Comparison of ENCODE assay signal across 18 mouse cellular contexts in the genomic region with DNA sequence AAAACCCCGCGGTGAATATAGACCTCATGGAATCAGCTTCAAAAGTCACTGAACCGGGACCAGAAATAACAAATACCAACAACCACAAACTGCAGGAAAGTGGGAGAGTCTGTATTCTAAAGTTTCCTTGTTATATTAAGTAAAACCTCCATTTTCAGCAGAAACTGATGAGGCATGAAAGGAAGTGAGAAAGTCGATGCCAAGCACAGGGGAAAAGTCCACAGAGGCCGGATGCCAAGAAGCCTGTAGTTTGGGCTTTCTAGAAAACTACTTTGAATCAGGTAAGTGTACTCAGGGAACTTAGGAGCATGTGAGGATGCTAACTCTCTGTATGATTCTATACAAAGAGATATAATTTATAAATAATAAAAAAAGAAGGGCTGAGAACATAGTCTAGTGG.
DNase-seq lines count a peak whose midpoint lies in the region; ATAC-seq and TF ChIP-seq lines count a peak whose summit lies in the region.
"Had no signal": no experiment of that assay in that cellular context is flagged by ENCODE, and none has a peak within 500 bp of the region (broad histone marks: within the 10 kb centered on the region; RNA-seq: fewer than 3 reads in every experiment).

No protein-coding gene starts in this region.

- no peak overlapping the region for H3K4me2 ChIP-seq in kidney, postnatal 0 days (ENCODE audit: low read length)
- H3K4me2 ChIP-seq: embryonic facial prominence, embryonic 13.5 days; heart, embryonic 12.5 days; hindbrain, embryonic 14.5 days had no signal

- ATAC-seq in kidney, postnatal 0 days (replicated peaks; ENCODE audit: low FRiP score, low read depth): no peak
- ATAC-seq: forebrain, embryonic 14.5 days had no signal

- 31% methylated on average over 5 of the region's 5 CpGs for WGBS in kidney, postnatal 0 days

- no peak for TF ChIP-seq CTCF in kidney, postnatal 0 days (IDR thresholded peaks at IDR 0.05; ENCODE audit: low read depth)
- no peak for TF ChIP-seq CTCF in layer of hippocampus, adult 2 months (conservative IDR thresholded peaks at IDR 0.05)

- peak; percentile 68 for DNase-seq in kidney, adult 18-20 months
- peak; percentile 73 to 82 for DNase-seq in kidney, adult 8-10 months
- peak; percentile 47 for DNase-seq in kidney, postnatal 0 days (ENCODE audit: low spot score)
- DNase-seq in kidney, postnatal 36 days: peak; percentile 76 to 78
- no peak for DNase-seq in layer of hippocampus, adult 2 months (ENCODE audit: low spot score in 2 of 2)
- DNase-seq in layer of hippocampus, postnatal 25 days (ENCODE audit: extremely low spot score in 1 of 2, low spot score in 1 of 2): no peak
- DNase-seq in gastrocnemius, adult 8-10 months (ENCODE audit: low spot score in 2 of 2): no peak
- DNase-seq: adrenal gland, adult 8-10 months; adrenal gland, postnatal 36 days; cerebellum, adult 11-12 months; cerebellum, adult 9-10 months; cerebellum, postnatal 25 days; gastrocnemius, postnatal 14 days had no signal

- no peak overlapping the region for H3K4me3 ChIP-seq in kidney, postnatal 0 days (replicated peaks; ENCODE audit: low read depth, low read length)
- no peak overlapping the region for H3K4me3 ChIP-seq in layer of hippocampus, adult 2 months
- H3K4me3 ChIP-seq: embryonic facial prominence, embryonic 13.5 days; heart, embryonic 12.5 days; hindbrain, embryonic 10.5 days had no signal

- H3K27ac ChIP-seq in kidney, postnatal 0 days: no peak overlapping the region
- no peak overlapping the region for H3K27ac ChIP-seq in layer of hippocampus, adult 2 months
- H3K27ac ChIP-seq: embryonic facial prominence, embryonic 13.5 days; hindbrain, embryonic 10.5 days; hindbrain, embryonic 14.5 days had no signal

- no peaks in the 10 kb centered on the region for H3K36me3 ChIP-seq in kidney, postnatal 0 days (ENCODE audit: insufficient read depth, low read length)
- H3K36me3 ChIP-seq: embryonic facial prominence, embryonic 13.5 days; heart, embryonic 12.5 days; hindbrain, embryonic 10.5 days had no signal

- no peaks in the 10 kb centered on the region for H3K27me3 ChIP-seq in kidney, postnatal 0 days (ENCODE audit: insufficient read depth, low read length)
- H3K27me3 ChIP-seq: embryonic facial prominence, embryonic 13.5 days; heart, embryonic 12.5 days had no signal

- H3K9ac ChIP-seq in kidney, postnatal 0 days (ENCODE audit: low read depth, low read length): no peak overlapping the region
- H3K9ac ChIP-seq: embryonic facial prominence, embryonic 13.5 days; heart, embryonic 12.5 days; hindbrain, embryonic 14.5 days had no signal

- H3K9me3 ChIP-seq in kidney, postnatal 0 days (replicated peaks; ENCODE audit: low read length): no peaks in the 10 kb centered on the region
- H3K9me3 ChIP-seq: embryonic facial prominence, embryonic 13.5 days had no signal

- H3K4me1 ChIP-seq in kidney, postnatal 0 days (replicated peaks; ENCODE audit: insufficient read depth, low read length): no peaks in the 10 kb centered on the region; the same call in 1 of the 2 replicates

Comparison
In these comparisons a context has a peak if more than half of its experiments do, and no peak if none do; other contexts are left out.
1. DNase-seq: peak in kidney, adult 18-20 months (single experiment), kidney, adult 8-10 months (2 of 2), kidney, postnatal 0 days (single experiment) and kidney, postnatal 36 days (2 of 2); none in layer of hippocampus, adult 2 months (0 of 2), layer of hippocampus, postnatal 25 days (0 of 2) and gastrocnemius, adult 8-10 months (0 of 2).